Mouse (Mus musculus) lung, postnatal 0 days (tissue): ENCODE data around the gene Yars. TPM values are rescaled to one million over a fixed set of nuclear protein-coding genes. Genes with fewer than 3 reads are reported as not detected.

ENCODE experiments used
- ATAC-seq: fragments of 200-750 bp; cut with Nextera tagmentation; 2 replicates; pipeline ENCODE4 v1.8.0; 2017; ENCODE audit warnings: moderate library complexity
- DNase-seq: peaks from one replicate; pipeline ENCODE4 v3.0.0-alpha.2; 2016; ENCODE audit warnings: low spot score
- H3K27ac ChIP-seq: fragments of 300-500 bp; sonication (generic); 2 replicates; pipeline ENCODE4 v1.5.1; 2014; ENCODE audit warnings: antibody characterized with exemption, mild to moderate bottlenecking, low read length, mixed read lengths
- H3K27me3 ChIP-seq: fragments of 300-500 bp; sonication (generic); replicated peaks from 2 replicates; pipeline ENCODE4 v1.6.1; 2014; ENCODE audit warnings: low read length, mixed read lengths; ENCODE audit not compliant: insufficient read depth
- H3K36me3 ChIP-seq: fragments of 300-500 bp; sonication (generic); 2 replicates; pipeline ENCODE4 v1.6.1; 2014; ENCODE audit warnings: low read length, mixed read lengths; ENCODE audit not compliant: insufficient read depth
- H3K4me1 ChIP-seq: fragments of 300-500 bp; sonication (generic); 2 replicates; pipeline ENCODE4 v1.6.1; 2014; ENCODE audit warnings: antibody characterized with exemption, low read depth, low read length, mixed read lengths; ENCODE audit not compliant: insufficient read depth
- H3K4me2 ChIP-seq: fragments of 300-500 bp; sonication (generic); replicated peaks from 2 replicates; pipeline ENCODE4 v1.6.1; 2014; ENCODE audit warnings: low read depth, mild to moderate bottlenecking, low read length, moderate library complexity, mixed read lengths
- H3K4me3 ChIP-seq: fragments of 300-500 bp; sonication (generic); 2 replicates; pipeline ENCODE4 v1.5.1; 2014; ENCODE audit warnings: low read depth, low read length
- H3K9ac ChIP-seq: fragments of 300-500 bp; sonication (generic); replicated peaks from 2 replicates; pipeline ENCODE4 v1.6.1; 2014; ENCODE audit warnings: low read depth, mild to moderate bottlenecking
- H3K9me3 ChIP-seq: fragments of 300-500 bp; sonication (generic); 2 replicates; pipeline ENCODE4 v1.6.1; 2016; ENCODE audit warnings: low read length, mixed read lengths
- CTCF ChIP-seq: IDR thresholded peaks from 2 replicates; pipeline ENCODE4 v1.5.1; 2016; ENCODE audit warnings: antibody characterized with exemption, mild to moderate bottlenecking
- EP300 ChIP-seq: IDR thresholded peaks from 2 replicates; pipeline ENCODE4 v1.6.1; 2016; ENCODE audit warnings: antibody characterized with exemption, mild to moderate bottlenecking, control low read depth
- WGBS: fragments of 180-500 bp; shearing (Covaris S2); extraction: QIAGEN DNeasy Blood & Tissue Kit; methylation state at CpG from one replicate; pipeline ENCODE4 v1.1.7; 2014; 5-methylcytosine and 5-hydroxymethylcytosine counted together
- polyA plus RNA-seq: library from polyadenylated mRNA; unstranded; fragments of >200 nt; fragmentation: Nextera tagmentation; extraction: Ambion mirVana; gene quantifications from 2 replicates; pipeline ENCODE4 v1.2.1, GENCODE M21; 2015

The Yars gene
- polyA plus RNA-seq, 1 experiment from 2014 or later: 26.4 TPM

GRCm38 (mm10) chr4:129225315-129225714, 35.8 kb downstream of the Yars start:
- DNase-seq (no peak), ATAC-seq (no peak)
- H3K27ac ChIP-seq: no peak overlapping the region
- no peaks in the 10 kb centered on the region for H3K27me3 ChIP-seq
- peaks cover 5% of the 10 kb centered on the region; the same call in 1 of the 2 replicates for H3K4me1 ChIP-seq
- no peak overlapping the region for H3K9ac ChIP-seq
- no peaks in the 10 kb centered on the region for H3K36me3 ChIP-seq
- TF ChIP-seq CTCF (no peak), EP300 (no peak)
- H3K9me3 ChIP-seq: no peaks in the 10 kb centered on the region
- WGBS: 98% methylated on average over 12 of the region's 12 CpGs
- H3K4me3 ChIP-seq: no peak overlapping the region
- no peak overlapping the region for H3K4me2 ChIP-seq

GRCm38 (mm10) chr4:129226441-129226963, 36.9 kb downstream of the Yars start:
- no peak overlapping the region for H3K9ac ChIP-seq
- H3K4me3 ChIP-seq: no peak overlapping the region
- ATAC-seq: peak; percentile 40
- no peaks in the 10 kb centered on the region for H3K27me3 ChIP-seq
- no peak overlapping the region for H3K27ac ChIP-seq
- H3K4me2 ChIP-seq: peak overlapping the region; percentile 39
- H3K4me1 ChIP-seq: peaks cover 5% of the 10 kb centered on the region; the same call in 1 of the 2 replicates
- DNase-seq: peak; percentile 39
- TF ChIP-seq CTCF: no peak
- TF ChIP-seq EP300: no peak
- no peaks in the 10 kb centered on the region for H3K9me3 ChIP-seq
- H3K36me3 ChIP-seq: no peaks in the 10 kb centered on the region
- WGBS: 21% methylated on average over 5 of the region's 5 CpGs

GRCm38 (mm10) chr4:129227170-129227984, 37.8 kb downstream of the Yars start:
- WGBS: 25% methylated on average over 22 of the region's 22 CpGs
- Histone ChIP-seq H3K9me3 (no peaks in the 10 kb centered on the region), H3K36me3 (no peaks in the 10 kb centered on the region), H3K4me1 (peaks cover 8% of the 10 kb centered on the region; the same call in 1 of the 2 replicates), H3K27ac (no peak overlapping the region), H3K4me3 (peak overlapping the region; percentile 5; the same call in 1 of the 2 replicates), H3K9ac (no peak overlapping the region; the same call in 1 of the 2 replicates), H3K27me3 (no peaks in the 10 kb centered on the region), H3K4me2 (peak overlapping the region; percentile 39)
- DNase-seq: no peak
- no peak for TF ChIP-seq EP300
- TF ChIP-seq CTCF: no peak
- no peak for ATAC-seq

GRCm38 (mm10) chr4:129227985-129228381, 38.4 kb downstream of the Yars start:
- H3K4me3 ChIP-seq: no peak overlapping the region

GRCm38 (mm10) chr4:129230926-129231325, 41.4 kb downstream of the Yars start:
- Histone ChIP-seq H3K27me3 (no peaks in the 10 kb centered on the region), H3K9me3 (no peaks in the 10 kb centered on the region), H3K4me3 (no peak overlapping the region), H3K36me3 (no peaks in the 10 kb centered on the region), H3K4me2 (no peak overlapping the region), H3K9ac (no peak overlapping the region), H3K4me1 (peaks cover 12% of the 10 kb centered on the region; the same call in 1 of the 2 replicates), H3K27ac (no peak overlapping the region)
- ATAC-seq (no peak), DNase-seq (no peak)
- TF ChIP-seq EP300 (no peak), CTCF (no peak)
- 71% methylated on average over 8 of the region's 8 CpGs for WGBS

More at GRCm38 (mm10) chr4:129227985-129228381, 38.4 kb downstream of the Yars start:
- Histone ChIP-seq H3K4me1 (peaks cover 9% of the 10 kb centered on the region; the same call in 1 of the 2 replicates), H3K9me3 (no peaks in the 10 kb centered on the region), H3K27me3 (no peaks in the 10 kb centered on the region), H3K9ac (no peak overlapping the region), H3K27ac (no peak overlapping the region), H3K4me2 (0 out of 2 replicates have a peak overlapping the region, but pooled peaks have one; percentile 5), H3K36me3 (no peaks in the 10 kb centered on the region)
- TF ChIP-seq CTCF (no peak), EP300 (no peak)
- ATAC-seq: no peak
- WGBS: 35% methylated on average over 8 of the region's 8 CpGs
- DNase-seq: no peak

- Histone ChIP-seq H3K27me3 (no peaks in the 10 kb centered on the region), H3K4me1 (peaks cover 16% of the 10 kb centered on the region; the same call in 1 of the 2 replicates), H3K27ac (peak overlapping the region; percentile 64), H3K36me3 (no peaks in the 10 kb centered on the region), H3K4me2 (no peak overlapping the region), H3K4me3 (no peak overlapping the region), H3K9me3 (no peaks in the 10 kb centered on the region), H3K9ac (no peak overlapping the region)
- DNase-seq: peak; percentile 86
- TF ChIP-seq CTCF (no peak), EP300 (peak; percentile 62)
- peak; percentile 83 for ATAC-seq
- WGBS: 55% methylated on average over 12 of the region's 12 CpGs
Measured at GRCm38 (mm10) chr4:129231594-129232450, 42.3 kb downstream of the Yars start.
